Mouse (Mus musculus) layer of hippocampus, adult 18-20 months (tissue): ENCODE data around the gene Angptl4. TPM values are rescaled to one million over a fixed set of nuclear protein-coding genes. Genes with fewer than 3 reads are reported as not detected.
"Not testable (repeated sequence)": the region's sequence is repeated elsewhere in the genome, so short reads cannot be mapped to it uniquely, and the experiment has no call there.

Experiments
- DNase-seq, 2 experiments: peaks; one replicate each; pipeline ENCODE4 v3.0.0; 2022; ENCODE audit warnings: low spot score in 2 of 2
- long read RNA-seq: library from polyadenylated mRNA; stranded (forward); transcript quantifications from one replicate; pipeline ENCODE4 v2.0.0, GENCODE M21; 2021
- total RNA-seq, 2 experiments: library from RNA; stranded (reverse); gene quantifications; 2 replicates each; pipeline ENCODE4 v1.2.3; 2021

Gene Angptl4
- 1 to 10 TPM; 2.6 to 3.5 TPM for total RNA-seq
- long read RNA-seq, transcript Angptl4-201 (7 exons, 3,308 nt) = major isoform, 5 of 5 reads
- long read RNA-seq, partial matches to known transcripts = 0 of 5 reads
- long read RNA-seq, other reads (novel, unspliced or antisense) = 0 of 5 reads

DNA sequence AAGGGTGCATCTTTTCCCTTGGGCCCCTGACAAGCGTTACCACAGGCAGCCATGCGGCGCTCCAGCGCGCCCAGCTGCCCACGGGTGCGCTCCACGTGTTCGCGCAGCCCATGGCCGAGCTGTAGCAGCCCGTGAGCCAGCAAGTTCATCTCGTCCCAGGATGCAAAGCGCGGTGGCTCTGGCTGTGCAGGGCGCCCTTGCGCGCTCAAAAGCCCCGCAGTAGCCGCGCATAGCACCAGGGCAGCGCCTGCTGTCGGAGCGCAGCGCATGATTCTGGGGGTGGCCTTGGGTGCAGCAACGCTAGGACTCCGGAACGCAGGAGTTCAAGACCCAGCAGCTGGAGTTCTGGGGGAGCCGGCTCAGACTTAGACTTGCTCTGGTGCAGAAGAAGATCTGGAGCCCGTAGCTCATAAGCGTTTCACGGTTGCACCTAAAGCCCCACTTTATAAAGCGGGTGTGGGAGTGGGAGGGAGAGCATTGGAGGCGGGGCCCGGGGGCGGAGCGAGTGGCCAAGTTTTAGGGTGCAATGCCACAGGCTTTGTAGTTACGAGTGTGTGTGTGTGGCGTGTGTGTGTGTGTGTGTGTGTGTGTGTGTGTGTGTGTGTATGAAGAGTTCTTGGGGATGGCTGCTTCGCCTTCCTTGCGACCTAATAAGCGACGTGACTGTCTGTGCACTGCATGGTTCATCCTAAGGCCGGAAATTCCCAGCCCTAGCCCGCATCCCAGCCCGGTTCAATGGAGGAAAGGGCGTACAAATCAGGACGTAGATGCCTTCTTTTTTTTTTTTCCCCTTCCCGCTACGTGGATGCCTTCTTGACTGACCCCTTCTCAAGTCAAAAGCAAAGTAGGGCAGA lies at the start of gene Angptl4:
Gene Angptl4 (minus strand): TSS at position 707 of the 854 bp plus-strand sequence.
- peak; percentile 31 to 35 for DNase-seq

- no peak for DNase-seq
Measured at GRCm38 (mm10) chr17:33829561-33829960, 47.9 kb upstream of the Angptl4 start.

DNA sequence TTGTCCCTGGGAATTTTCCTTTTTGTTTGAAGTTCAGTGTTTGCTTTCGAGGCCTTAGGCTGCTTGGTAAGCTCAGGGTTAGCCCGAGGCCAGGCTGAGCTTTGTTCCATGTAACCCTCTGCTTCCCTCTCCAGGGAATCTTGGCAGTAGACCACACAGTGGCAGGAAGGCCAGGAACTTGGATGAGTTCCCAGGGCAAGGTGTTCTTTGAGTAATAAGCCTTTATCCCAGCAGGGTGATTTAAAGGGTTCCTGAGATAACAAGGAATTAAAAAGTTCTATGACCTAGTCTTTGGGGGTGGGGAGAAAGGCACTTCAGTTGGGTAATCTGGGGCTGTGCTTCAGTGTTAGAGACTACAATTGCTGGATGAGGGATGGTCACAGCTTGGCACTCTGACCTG lies 47.3 kb upstream of the Angptl4 start:
- DNase-seq = no peak

DNA sequence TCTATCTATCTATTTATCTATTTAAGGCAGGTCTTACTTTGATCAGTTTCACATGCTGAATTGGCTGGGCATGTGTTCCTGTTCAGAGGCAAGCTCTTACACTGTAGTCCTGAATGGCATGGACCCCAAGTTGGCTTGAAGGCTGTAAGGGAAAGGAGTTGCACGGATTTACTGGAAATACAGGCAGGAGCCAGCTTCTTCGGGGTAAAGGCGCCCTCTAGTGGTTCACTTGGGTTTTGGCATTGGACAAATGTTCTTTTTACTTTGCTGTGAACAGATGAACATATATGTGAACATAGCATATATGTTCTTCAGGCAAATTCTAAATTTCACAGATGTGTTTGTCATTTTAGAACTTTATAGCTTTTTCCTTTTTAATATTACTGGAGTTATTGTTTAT lies 45.2 kb upstream of the Angptl4 start:
- DNase-seq = peak; percentile 51 to 83

GRCm38 (mm10) chr17:33825462-33825861 lies 43.8 kb upstream of the Angptl4 start:
- no peak for DNase-seq

DNA sequence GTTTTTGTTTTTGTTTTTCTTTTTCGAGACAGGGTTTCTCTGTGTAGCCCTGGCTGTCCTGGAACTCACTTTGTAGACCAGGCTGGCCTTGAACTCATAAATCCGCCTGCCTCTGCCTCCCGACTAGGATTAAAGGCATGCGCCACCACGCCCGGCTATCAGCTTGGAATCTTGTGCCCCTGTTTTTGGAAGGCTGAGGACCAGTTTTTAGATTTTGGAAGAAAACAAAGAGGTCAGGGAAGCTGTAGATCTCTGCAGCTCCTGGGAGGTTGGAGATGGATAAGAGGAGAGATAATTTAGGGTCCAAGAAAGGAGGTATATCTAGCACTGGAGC lies 43.3 kb upstream of the Angptl4 start:
- not testable (repeated sequence) for DNase-seq

DNA sequence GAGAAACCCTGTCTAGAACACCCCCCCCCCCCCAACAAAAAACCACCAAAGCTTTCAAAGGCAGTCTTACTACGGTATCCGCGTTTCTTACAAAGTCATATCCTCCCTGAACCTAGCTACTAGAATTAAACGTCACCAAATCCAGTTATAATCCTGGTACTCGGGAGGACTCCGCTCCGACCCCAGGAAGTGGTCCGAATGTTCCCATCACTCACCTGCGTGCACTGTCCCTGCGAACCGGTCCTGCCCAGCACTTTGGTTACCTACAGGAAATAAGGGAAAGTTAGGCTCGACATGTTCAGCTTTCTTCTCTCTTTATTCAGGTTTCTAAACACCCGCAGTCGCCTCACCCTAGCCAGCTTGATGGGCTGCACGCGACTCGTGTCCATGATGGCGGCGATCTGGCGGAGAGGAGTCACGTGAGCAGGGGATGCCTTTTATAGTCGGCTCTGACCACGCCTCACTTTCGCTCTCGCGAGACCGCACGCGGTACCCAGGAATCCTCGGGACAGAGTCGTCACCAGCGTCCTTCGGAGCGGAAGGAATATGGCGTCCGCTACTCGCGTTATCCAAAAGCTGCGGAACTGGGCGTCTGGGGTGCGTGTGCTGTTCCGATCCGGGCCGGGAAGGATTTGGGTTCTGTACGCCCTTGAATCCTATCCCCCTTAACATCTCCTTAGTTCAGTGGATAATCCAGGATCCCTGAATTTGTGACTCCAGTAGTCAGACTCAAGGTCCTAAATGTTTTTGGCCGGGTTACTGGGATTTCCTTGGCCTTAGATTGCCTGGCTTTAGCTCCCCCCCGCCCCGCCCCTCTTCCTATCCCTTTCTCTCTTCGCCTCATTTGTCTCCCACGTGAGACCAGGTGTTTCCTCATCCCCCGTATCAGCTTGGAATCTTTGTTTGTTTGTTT lies 42.7 kb upstream of the Angptl4 start, which contains the start of the genes Rps28 and Ndufa7:
Gene Rps28 (minus strand): TSS at position 479 of the 913 bp plus-strand sequence.
Gene Ndufa7 (plus strand): TSS at position 489 of the 913 bp plus-strand sequence.
- DNase-seq = peak; percentile 97 to 99

DNA sequence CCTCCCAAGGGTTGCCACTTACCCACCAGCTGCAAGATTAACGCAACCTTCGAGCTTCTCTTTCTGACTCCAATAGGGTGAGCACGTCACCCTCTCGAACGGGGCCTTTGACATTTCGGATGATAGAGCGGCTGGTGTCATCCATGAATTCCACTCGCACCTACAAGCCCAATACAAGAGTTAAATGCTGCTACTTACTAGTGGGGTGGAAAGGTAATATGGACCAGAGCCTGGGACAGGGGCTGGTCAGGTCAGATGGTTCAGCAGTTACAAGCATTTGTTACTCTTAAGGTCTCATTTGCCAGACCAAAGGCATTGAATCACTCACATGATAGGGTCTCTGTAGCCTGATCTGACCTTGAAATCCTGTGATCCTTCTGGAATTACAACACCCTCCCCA lies 41.5 kb upstream of the Angptl4 start:
- DNase-seq = not testable (repeated sequence)

DNA sequence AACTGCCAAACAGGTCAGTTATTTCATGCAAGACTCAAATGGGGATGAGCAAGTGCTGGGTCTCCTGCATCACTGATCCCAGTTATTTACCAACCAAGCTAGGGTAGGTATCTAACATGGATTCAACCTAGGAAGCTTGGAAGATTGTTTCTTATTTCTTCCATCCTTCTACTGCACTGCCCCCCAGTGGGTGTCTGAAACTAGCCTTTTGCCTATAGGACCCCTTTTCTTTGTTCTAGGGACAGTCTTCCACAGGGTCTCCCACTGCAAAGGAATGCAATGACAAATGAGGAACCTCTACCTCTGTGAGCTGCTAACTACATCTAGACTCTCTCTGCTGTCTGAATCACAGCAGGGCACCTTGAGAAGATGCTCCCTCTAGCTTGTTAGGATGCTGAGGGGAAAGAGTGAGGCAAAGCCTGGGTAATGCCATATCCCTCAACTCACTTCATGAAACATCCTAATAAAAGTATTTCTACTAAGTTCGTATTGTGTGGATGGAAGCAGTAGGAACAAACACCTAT lies 40.9 kb upstream of the Angptl4 start:
- no peak for DNase-seq

DNA sequence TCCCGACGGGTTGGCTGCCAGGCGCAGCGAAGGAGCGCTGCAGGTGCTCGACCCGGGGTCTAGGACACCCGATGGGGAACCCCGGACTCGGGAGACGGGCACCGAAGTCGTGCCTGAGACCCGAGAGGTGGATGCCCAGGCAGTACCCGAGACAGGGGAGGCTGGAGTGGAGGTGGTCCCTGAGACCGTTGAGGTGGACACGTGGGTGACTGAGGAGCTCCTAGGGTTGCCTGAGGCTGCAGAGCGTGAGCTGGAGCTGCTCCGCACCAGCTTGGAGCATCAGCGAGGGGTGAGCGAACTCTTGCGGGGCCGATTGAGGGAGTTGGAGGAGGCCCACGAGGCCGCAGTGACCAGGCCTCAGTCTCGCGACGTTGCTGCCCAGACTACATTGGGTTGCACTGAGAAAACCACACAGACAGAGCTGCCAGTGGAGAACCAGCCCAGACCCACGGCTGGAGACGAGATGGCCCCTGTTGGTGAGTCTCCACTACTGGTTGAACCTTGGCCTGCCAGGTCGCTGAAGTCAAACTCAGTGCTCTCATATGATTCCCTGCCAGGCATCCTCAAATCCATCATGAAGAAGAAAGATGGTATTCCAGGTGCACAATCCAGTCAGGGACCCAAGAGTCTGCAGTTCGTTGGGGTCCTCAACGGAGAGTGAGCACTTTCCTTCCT lies 36.5 kb upstream of the Angptl4 start:
- no peak for DNase-seq

- DNase-seq = peak; percentile 90 to 94
Measured at GRCm38 (mm10) chr17:33817184-33817968, 35.7 kb upstream of the Angptl4 start.

DNA sequence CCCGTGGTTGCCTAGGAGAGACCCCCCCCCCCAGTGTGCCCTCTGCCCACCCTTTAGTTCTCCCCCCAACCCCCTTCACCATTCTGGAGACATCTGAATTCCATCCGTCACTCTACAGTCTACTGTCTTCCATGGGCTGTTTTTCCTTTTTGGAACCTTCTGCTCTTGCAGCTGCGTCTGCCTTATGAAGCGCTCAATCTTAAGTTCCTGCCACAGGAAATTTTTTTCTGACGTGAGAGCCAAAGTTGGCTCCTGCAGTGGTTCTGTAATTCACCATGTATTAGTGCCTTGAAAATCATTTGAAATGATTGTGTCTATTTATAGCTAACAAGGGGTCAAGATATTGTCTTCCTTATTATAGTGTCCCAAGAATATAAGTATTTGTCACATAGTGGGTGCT lies 35.0 kb upstream of the Angptl4 start:
- DNase-seq = no peak

- DNase-seq = no peak
Measured at GRCm38 (mm10) chr17:33815399-33815798, 33.8 kb upstream of the Angptl4 start.

GRCm38 (mm10) chr17:33812990-33813389 lies 31.4 kb upstream of the Angptl4 start:
- DNase-seq = no peak

DNA sequence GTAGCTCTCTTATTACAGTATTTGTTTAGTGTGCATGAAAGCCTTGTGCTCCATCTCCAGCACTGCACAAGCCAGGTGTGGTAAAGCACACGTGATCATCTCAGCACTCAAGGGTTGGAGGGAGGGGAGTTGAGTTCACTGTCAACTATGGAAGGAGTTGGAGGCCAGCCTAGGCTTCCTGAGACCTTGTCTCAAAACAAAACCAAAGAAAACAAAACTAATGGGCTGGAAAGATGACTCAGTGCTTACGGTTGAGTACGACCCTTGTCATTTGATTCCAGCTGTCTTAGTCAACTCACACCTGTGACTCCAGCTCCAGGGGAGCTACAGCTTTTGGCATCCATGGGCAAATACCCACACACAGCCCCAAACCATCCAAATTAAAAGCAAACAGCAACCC lies 30.8 kb upstream of the Angptl4 start:
- DNase-seq = no peak

GRCm38 (mm10) chr17:33811142-33811516 lies 29.5 kb upstream of the Angptl4 start:
- no peak for DNase-seq

DNA sequence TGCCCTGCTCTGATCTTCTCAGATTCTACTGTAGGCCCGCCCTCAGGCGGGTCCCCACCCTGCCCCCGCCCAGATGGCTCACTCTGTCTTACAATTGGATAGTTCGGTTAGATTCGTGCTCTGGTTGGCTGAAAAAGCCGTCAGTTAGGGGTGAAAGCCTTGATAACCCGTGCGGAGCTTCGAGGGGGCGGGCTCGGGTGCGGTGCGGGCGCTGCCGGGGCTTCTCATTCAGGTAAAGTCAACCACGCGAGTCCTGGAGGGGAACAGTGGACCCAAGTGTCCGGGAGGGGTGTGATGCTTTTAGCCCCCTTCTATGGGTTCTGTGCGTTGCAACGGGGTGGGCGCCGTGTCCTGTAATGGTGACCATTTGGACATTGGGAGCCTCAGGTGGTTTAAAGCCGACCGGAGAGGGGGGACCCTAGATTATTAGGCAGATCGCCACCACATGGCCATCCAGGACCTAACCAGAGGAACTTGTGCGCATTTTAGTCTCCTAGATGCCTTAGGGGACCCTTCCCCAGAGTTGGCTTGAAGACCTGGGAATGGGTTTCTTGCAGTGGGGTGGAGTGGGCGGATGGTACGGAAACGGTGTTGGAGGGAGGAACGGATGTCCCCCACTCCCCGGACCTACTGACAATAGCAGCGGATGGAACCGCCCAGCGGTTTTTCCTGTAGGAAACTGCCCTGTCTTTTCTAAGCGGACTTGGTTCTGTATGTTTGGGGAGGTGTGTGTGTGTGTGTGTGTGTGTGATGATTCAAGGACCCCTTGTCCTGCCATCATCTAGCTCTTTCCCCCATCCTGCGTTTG lies 28.9 kb upstream of the Angptl4 start, which contains the start of gene Kank3:
Gene Kank3 (plus strand): TSS at position 186 of the 808 bp plus-strand sequence.
- peak; percentile 84 to 97 for DNase-seq

GRCm38 (mm10) chr17:33808192-33808591 lies 26.6 kb upstream of the Angptl4 start:
- no peak for DNase-seq
